Mouse (Mus musculus) subcutaneous adipose tissue, adult 2 months (tissue): Measurements from ENCODE around the gene Mid1. TPM values are rescaled to one million over a fixed set of nuclear protein-coding genes. Genes with fewer than 3 reads are reported as not detected.

Source experiments
- polyA plus RNA-seq: library from polyadenylated mRNA; depleted of rRNA; stranded (reverse); fragments of >200 nt; gene quantifications from 2 replicates; pipeline ENCODE4 v1.2.3, GENCODE M21; 2012; ENCODE audit warnings: low replicate concordance; rRNA removed

Gene Mid1
- 5.4 and 11.3 TPM in 2 replicates for polyA plus RNA-seq

DNA sequence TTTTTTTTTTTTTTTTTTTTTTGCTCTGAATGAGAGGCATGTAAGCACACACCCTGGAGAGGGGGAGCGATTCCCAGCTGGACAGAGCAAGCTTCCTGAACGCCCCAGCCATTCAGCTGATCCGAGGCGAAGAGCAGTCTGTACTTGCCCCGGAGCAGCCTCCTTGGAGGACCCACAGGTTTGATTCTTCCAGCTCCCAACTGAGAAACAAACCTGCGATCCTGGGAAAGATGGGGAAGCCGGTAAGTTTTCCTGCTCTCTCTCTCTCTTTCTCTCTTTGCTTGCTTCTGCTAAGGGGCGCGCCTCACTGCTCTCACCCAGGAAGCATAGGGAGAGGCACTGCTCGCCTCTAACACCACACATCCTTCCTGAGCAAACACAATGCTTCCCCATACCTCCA lies at the start of gene Mid1:
Gene Mid1 (plus strand): TSS at position 69 of the 400 bp plus-strand sequence.

DNA sequence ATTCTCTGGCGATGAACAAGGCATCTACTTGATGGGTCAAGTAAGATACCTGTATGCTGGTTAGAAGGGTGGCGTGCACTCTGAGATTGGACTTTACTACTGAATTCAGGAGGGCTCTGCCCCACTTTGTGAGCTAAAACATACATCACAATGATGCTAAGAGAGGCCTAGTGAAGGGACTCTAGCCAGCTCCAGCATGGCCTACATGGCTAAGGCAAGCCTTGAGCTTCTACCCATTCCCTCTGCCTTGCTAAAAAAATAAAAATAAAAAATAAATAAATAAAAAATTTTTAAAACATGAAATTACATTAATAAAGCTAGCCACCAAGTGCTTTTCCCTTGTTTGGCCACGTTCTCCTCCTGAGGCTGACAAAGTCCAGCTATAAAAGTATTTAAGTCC lies 94.5 kb downstream of the Mid1 start, which contains the start of gene 4933400A11Rik:
Gene 4933400A11Rik (minus strand): TSS at position 101 of the 400 bp plus-strand sequence.

DNA sequence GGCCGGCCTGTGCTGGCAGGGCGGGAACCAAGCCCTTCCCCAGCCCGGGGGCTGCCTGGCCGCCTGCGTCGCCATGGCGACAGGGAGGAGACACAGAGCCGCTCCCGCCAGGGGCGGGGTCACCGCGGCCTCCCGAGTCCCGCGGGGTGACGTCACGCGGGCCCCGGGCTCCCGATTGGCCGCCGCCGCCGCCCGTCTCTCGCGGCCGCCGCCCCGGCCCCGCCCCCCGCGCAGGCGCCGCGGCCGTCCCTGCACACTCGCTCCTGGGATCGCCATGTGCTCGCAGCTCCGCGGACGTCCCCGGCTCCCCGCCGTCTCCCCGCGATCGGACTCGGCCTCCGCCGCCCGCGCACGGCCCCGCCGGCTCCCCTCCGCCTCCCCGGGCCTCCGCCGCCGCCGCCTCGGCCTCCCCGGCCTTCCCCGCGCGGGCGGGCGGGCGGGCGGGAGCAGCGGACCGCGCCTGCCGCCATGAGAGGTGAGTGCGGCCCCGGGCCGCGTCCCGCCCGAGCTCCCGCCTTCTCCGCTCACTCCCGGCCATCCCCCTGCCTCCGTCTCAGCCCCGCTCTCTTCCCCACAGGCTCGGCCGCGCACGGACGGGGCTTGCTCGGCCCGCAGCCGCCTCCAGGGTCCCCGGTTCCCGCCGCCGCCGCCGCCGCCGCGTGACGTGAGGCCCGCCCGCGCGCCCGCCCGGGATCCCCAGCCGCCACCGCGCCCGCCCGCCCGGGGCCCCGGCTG lies 324.2 kb downstream of the Mid1 start, which contains the start of gene Gm21887:
Gene Gm21887 (plus strand): TSS at position 644 of the 735 bp plus-strand sequence.

Other genes with a start within 250 kb of the Mid1 start
- not detected in 2 replicates for gene 4933400A11Rik, start 94.4 kb downstream of the Mid1 start, polyA plus RNA-seq